Mouse (Mus musculus): ENCODE measurements around the gene Mapk1ip1l. TPM values are rescaled to one million over a fixed set of nuclear protein-coding genes. Genes with fewer than 3 reads are reported as not detected.

The Mapk1ip1l gene
- total and polyA plus RNA-seq, 2 experiments from 2014 or later = 36.3 to 51.0 TPM

DNA sequence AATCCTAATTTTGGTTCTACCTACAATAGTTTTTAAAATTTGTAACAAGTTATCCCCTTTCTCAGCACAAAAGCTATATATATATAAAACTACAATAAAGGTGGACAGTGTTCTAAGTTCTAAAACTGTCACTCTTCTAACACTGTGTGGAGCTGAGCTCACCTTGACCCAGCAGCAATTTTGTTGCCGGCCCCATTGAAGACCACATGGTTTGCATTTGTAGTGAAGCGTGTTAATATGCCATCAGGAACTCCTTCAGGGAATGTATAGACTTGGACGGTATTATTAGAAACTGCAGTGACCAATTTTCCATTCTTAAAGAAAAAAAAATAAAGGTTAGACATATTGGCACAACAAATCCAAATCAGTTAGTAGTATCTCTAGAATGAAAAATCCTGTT lies 24.3 kb upstream of the Mapk1ip1l start:
- H3K36me3 ChIP-seq (ENCODE audit: insufficient read depth, low read length) = peaks cover 4% of the 10 kb centered on the region
- no peak for TF ChIP-seq CTCF (IDR thresholded peaks at IDR 0.05)
- no peak for ATAC-seq (ENCODE audit: low FRiP score)
- H3K9me3 ChIP-seq (ENCODE audit: low read length) = no peaks in the 10 kb centered on the region
- DNase-seq (ENCODE audit: low spot score) = no peak
- H3K4me3 ChIP-seq (ENCODE audit: low read depth, low read length) = no peak overlapping the region
- no peaks in the 10 kb centered on the region for H3K4me1 ChIP-seq (ENCODE audit: insufficient read depth, low read length)
- H3K27ac ChIP-seq (ENCODE audit: low read depth, low read length) = no peak overlapping the region
- no peaks in the 10 kb centered on the region for H3K27me3 ChIP-seq (ENCODE audit: insufficient read depth, low read length)
- no peak overlapping the region for H3K9ac ChIP-seq (replicated peaks; ENCODE audit: low read length, poor library complexity, severe bottlenecking)
- no peak overlapping the region for H3K4me2 ChIP-seq (ENCODE audit: low read depth, low read length, poor library complexity, severe bottlenecking)
- 90% methylated on average over 3 of the region's 3 CpGs for WGBS

DNA sequence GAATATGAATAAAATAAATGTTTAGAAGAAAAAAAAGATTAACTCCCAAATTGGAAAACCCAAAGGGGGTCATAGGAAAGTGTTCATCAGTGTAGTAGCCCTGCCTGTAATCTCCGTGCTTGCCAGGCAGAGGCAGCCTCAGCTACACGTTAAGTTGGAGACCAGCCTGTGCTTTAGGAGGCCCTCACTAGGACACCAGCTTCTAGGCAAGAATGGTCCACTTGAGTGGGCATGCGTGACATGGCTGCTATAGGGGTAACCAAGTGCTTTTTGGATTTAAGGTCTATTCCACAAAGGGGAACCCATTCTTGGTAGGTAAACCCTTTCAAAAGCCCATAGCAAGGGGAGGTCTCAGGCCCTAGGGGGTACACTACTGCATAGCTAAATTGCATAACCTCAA lies 22.6 kb upstream of the Mapk1ip1l start:
- no peaks in the 10 kb centered on the region for H3K36me3 ChIP-seq (ENCODE audit: insufficient read depth, low read length)
- no peak overlapping the region for H3K9ac ChIP-seq (replicated peaks; ENCODE audit: low read length, poor library complexity, severe bottlenecking)
- no peaks in the 10 kb centered on the region for H3K9me3 ChIP-seq (ENCODE audit: low read length)
- no peaks in the 10 kb centered on the region for H3K4me1 ChIP-seq (ENCODE audit: insufficient read depth, low read length)
- no peak for ATAC-seq (ENCODE audit: low FRiP score)
- WGBS = 20% methylated on average over 3 of the region's 3 CpGs
- peak overlapping the region; percentile 58 for H3K4me2 ChIP-seq (ENCODE audit: low read depth, low read length, poor library complexity, severe bottlenecking)
- H3K27ac ChIP-seq (ENCODE audit: low read depth, low read length) = no peak overlapping the region
- peak; percentile 2 for DNase-seq (ENCODE audit: low spot score)
- H3K4me3 ChIP-seq (ENCODE audit: low read depth, low read length) = peak overlapping the region; percentile 90; the same call in 1 of the 2 replicates
- 0 out of 2 replicates have a peak, but pooled peaks have one; percentile 10 for TF ChIP-seq CTCF (IDR thresholded peaks at IDR 0.05)
- H3K27me3 ChIP-seq (ENCODE audit: insufficient read depth, low read length) = no peaks in the 10 kb centered on the region

DNA sequence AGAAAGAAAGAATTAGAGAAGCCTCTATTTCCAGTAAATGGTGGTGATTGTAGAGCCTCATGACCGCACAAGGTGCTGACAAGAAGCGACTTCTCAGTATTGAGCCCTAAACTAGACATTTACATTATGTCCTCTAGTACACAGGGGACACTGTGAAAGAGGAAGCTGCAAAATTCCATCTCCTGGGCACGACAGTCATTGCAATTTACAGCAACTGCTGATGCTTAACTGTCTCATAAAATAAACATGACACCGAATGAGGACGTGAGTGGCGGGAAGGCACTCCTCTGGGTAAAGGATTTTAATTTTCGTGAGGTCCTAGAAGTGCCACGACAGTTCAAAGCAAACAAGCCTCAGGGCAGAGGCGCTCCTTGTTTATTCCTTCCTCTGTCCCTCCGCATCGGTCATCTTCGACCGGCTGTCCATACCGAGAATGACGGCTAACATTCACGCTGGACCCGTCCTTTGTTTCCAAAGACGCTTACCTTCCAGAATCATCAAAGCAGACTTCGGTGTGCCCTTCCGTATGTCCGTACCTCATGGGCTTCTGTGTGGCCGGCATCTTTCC lies 21.9 kb upstream of the Mapk1ip1l start:
- Histone ChIP-seq H3K4me1 (ENCODE audit: insufficient read depth, low read length) (no peaks in the 10 kb centered on the region), H3K27ac (ENCODE audit: low read depth, low read length) (peak overlapping the region; percentile 86), H3K36me3 (ENCODE audit: insufficient read depth, low read length) (no peaks in the 10 kb centered on the region), H3K9me3 (ENCODE audit: low read length) (no peaks in the 10 kb centered on the region), H3K9ac (replicated peaks; ENCODE audit: low read length, poor library complexity, severe bottlenecking) (peak overlapping the region; percentile 78), H3K4me2 (ENCODE audit: low read depth, low read length, poor library complexity, severe bottlenecking) (peak overlapping the region; percentile 58), H3K27me3 (ENCODE audit: insufficient read depth, low read length) (no peaks in the 10 kb centered on the region), H3K4me3 (ENCODE audit: low read depth, low read length) (peak overlapping the region; percentile 90)
- TF ChIP-seq CTCF (IDR thresholded peaks at IDR 0.05) = no peak
- WGBS = 3% methylated on average over 22 of the region's 22 CpGs
- peak; percentile 19 for DNase-seq (ENCODE audit: low spot score)
- peak; percentile 31; the same call in 1 of the 2 replicates for ATAC-seq (ENCODE audit: low FRiP score)

DNA sequence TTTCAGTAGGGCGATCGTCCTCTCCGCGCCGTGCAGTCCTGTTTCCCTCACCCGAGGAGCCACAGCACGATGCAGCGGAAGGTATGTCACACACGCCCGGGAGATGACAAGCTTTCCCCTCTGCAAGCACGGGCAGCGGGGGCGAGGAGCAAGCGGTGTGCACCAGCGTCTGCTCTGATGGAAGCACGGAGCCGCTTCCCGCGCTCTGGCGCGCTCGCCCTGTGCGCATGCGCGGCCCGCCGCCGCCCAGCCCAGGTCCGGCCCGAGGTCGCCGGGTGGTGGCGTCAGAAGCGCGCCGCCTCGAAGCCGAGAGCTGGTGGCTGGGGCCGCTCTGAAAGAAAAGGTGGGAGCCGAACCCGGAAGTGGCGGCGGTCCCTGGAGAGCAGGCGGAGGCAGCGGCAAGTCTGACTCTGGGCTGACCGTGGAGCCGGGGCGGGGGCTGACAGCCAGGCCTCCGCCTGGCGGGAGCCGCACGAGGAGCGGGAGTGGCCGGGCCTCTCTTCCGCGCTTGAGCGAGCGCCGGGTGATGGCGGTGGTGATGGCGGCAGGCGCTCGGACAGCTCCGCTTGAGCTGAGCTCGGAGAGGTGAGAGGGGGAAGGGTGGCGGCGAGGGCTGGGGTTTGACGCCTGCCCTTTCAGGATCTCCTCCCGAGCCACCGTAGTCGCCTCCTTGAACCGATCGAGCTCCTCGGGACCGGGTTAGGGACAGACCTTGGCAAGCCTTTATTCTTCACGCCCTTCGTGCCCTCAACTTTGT lies 21.3 kb upstream of the Mapk1ip1l start, which contains the start of the genes Wdhd1 and Socs4:
TSS of gene Wdhd1 (minus strand) at position 221 of the 757 bp plus-strand sequence.
TSS of gene Socs4 (plus strand) at position 295 of the 757 bp plus-strand sequence.
- peak within 1 kb of the TSS; percentile 90 for H3K4me3 ChIP-seq (ENCODE audit: low read depth, low read length)
- under 1% methylated on average over 75 of the region's 77 CpGs for WGBS

DNA sequence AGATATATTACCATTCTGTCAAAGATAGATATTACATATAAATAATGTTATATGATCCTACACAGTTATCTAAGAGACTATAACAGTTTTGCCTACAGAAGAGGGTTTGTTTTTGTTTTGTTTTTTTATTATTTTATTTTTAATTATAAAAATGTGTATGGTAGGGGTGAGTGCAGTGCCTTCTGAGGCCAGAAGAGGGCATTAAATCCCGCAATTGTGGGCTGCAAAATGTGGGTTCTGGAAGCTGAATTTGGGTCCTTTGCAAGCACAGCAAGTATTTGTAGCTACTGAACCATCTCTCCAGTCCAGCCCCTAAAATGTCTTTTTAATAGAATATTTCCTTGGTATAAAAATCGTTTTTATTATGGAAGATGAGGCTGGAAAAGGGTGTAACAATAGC lies 19.0 kb upstream of the Mapk1ip1l start:
- Histone ChIP-seq H3K36me3 (ENCODE audit: insufficient read depth, low read length) (no peaks in the 10 kb centered on the region), H3K9me3 (ENCODE audit: low read length) (no peaks in the 10 kb centered on the region), H3K27me3 (ENCODE audit: insufficient read depth, low read length) (no peaks in the 10 kb centered on the region), H3K9ac (replicated peaks; ENCODE audit: low read length, poor library complexity, severe bottlenecking) (no peak overlapping the region), H3K4me2 (ENCODE audit: low read depth, low read length, poor library complexity, severe bottlenecking) (no peak overlapping the region), H3K4me1 (ENCODE audit: insufficient read depth, low read length) (no peaks in the 10 kb centered on the region), H3K27ac (ENCODE audit: low read depth, low read length) (no peak overlapping the region), H3K4me3 (ENCODE audit: low read depth, low read length) (no peak overlapping the region)
- no peak for DNase-seq (ENCODE audit: low spot score)
- TF ChIP-seq CTCF (IDR thresholded peaks at IDR 0.05) = peak; percentile 33
- ATAC-seq (ENCODE audit: low FRiP score) = no peak
- 79% methylated on average over 2 of the region's 2 CpGs for WGBS

More for the DNA sequence above, 21.3 kb upstream of the Mapk1ip1l start, which contains the start of the genes Wdhd1 and Socs4:
- H3K9me3 ChIP-seq (ENCODE audit: low read length) = no peaks in the 10 kb centered on the region
- peak; percentile 45 for TF ChIP-seq CTCF (IDR thresholded peaks at IDR 0.05)
- ATAC-seq (ENCODE audit: low FRiP score) (peak; percentile 98), DNase-seq (ENCODE audit: low spot score) (peak; percentile 95)
- H3K27ac ChIP-seq (ENCODE audit: low read depth, low read length) = peak within 1 kb of the TSS; percentile 86
- no peaks in the 10 kb centered on the region for H3K27me3 ChIP-seq (ENCODE audit: insufficient read depth, low read length)
- peak within 1 kb of the TSS; percentile 78 for H3K9ac ChIP-seq (replicated peaks; ENCODE audit: low read length, poor library complexity, severe bottlenecking)
- H3K4me1 ChIP-seq (ENCODE audit: insufficient read depth, low read length) = no peaks in the 10 kb centered on the region
- H3K4me2 ChIP-seq (ENCODE audit: low read depth, low read length, poor library complexity, severe bottlenecking) = peak within 1 kb of the TSS; percentile 58
- no peaks in the 10 kb centered on the region for H3K36me3 ChIP-seq (ENCODE audit: insufficient read depth, low read length)

DNA sequence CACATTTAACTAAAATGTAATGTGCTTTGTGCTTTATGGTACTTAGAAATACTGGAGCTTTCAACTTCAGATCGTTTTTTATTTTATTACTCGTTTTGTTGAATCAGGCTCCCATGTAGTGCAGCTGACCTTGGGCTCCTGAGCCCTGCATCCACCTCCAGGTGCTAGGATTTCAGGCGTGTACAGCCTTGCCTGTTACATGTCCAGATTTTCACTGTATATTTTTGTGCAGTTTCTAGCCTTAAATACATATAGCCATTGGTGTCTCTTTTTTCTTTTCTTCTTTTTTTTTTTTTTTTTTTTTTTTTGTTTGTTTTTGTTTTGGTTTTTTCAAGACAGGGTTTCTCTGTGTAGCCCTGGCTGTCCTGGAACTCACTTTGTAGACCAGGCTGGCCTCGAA lies 16.5 kb upstream of the Mapk1ip1l start:
- Histone ChIP-seq H3K36me3 (ENCODE audit: insufficient read depth, low read length) (no peaks in the 10 kb centered on the region), H3K4me1 (ENCODE audit: insufficient read depth, low read length) (no peaks in the 10 kb centered on the region), H3K4me2 (ENCODE audit: low read depth, low read length, poor library complexity, severe bottlenecking) (no peak overlapping the region), H3K27me3 (ENCODE audit: insufficient read depth, low read length) (no peaks in the 10 kb centered on the region), H3K9me3 (ENCODE audit: low read length) (no peaks in the 10 kb centered on the region), H3K9ac (replicated peaks; ENCODE audit: low read length, poor library complexity, severe bottlenecking) (no peak overlapping the region), H3K27ac (ENCODE audit: low read depth, low read length) (no peak overlapping the region), H3K4me3 (ENCODE audit: low read depth, low read length) (no peak overlapping the region)
- ATAC-seq (ENCODE audit: low FRiP score) (no peak), DNase-seq (ENCODE audit: low spot score) (no peak)
- no peak for TF ChIP-seq CTCF (IDR thresholded peaks at IDR 0.05)
- 96% methylated on average over 4 of the region's 4 CpGs for WGBS
